Mouse (Mus musculus) limb, embryonic 14.5 days (tissue): ENCODE data around the gene Tmcc3. TPM values are rescaled to one million over a fixed set of nuclear protein-coding genes. Genes with fewer than 3 reads are reported as not detected.

ENCODE experiments used
- ATAC-seq: fragments of 200-750 bp; cut with Nextera tagmentation; 2 replicates; pipeline ENCODE4 v1.8.0; 2017; ENCODE audit warnings: low read depth, moderate number of reproducible peaks, moderate TSS enrichment; ENCODE audit not compliant: low FRiP score
- DNase-seq: peaks from one replicate; pipeline ENCODE4 v3.0.0-alpha.2; 2015; ENCODE audit warnings: low spot score
- H3K27ac ChIP-seq: fragments of 300-500 bp; sonication (generic); replicated peaks from 2 replicates; pipeline ENCODE4 v1.5.1; 2014; ENCODE audit warnings: low read depth, mild to moderate bottlenecking, low read length, moderate library complexity, mixed read lengths
- H3K27me3 ChIP-seq: fragments of 300-500 bp; sonication (generic); 2 replicates; pipeline ENCODE4 v1.6.1; 2014; ENCODE audit warnings: low read length, mixed read lengths; ENCODE audit not compliant: control insufficient read depth, insufficient read depth
- H3K36me3 ChIP-seq: fragments of 300-500 bp; sonication (generic); 2 replicates; pipeline ENCODE4 v1.6.1; 2014; ENCODE audit warnings: mild to moderate bottlenecking, low read length, moderate library complexity, mixed read lengths; ENCODE audit not compliant: control insufficient read depth, insufficient read depth
- H3K4me1 ChIP-seq: fragments of 300-500 bp; sonication (generic); 2 replicates; pipeline ENCODE4 v1.6.1; 2014; ENCODE audit warnings: antibody characterized with exemption, low read length, mixed read lengths; ENCODE audit not compliant: control insufficient read depth, insufficient read depth
- H3K4me2 ChIP-seq: fragments of 300-500 bp; sonication (generic); replicated peaks from 2 replicates; pipeline ENCODE4 v1.6.1; 2014; ENCODE audit warnings: low read depth, mild to moderate bottlenecking, low read length, moderate library complexity; ENCODE audit not compliant: severe bottlenecking
- H3K4me3 ChIP-seq: fragments of 300-500 bp; sonication (generic); replicated peaks from 2 replicates; pipeline ENCODE4 v1.5.1; 2014; ENCODE audit warnings: low read length
- H3K9ac ChIP-seq: fragments of 300-500 bp; sonication (generic); 2 replicates; pipeline ENCODE4 v1.6.1; 2014; ENCODE audit warnings: mild to moderate bottlenecking, low read depth, low read length, moderate library complexity; ENCODE audit not compliant: severe bottlenecking
- H3K9me3 ChIP-seq: fragments of 300-500 bp; sonication (generic); 2 replicates; pipeline ENCODE4 v1.6.1; 2016; ENCODE audit warnings: low read length; ENCODE audit not compliant: control insufficient read depth
- POLR2A ChIP-seq: fragments of 200-500 bp; IDR thresholded peaks from 2 replicates; pipeline ENCODE4 v1.8.0; 2012; ENCODE audit warnings: inconsistent platforms, mild to moderate bottlenecking, moderate library complexity, borderline replicate concordance; ENCODE audit not compliant: insufficient read depth, insufficient read length; ENCODE audit errors: extremely low read depth
- WGBS: fragments of 180-500 bp; shearing (Covaris S2); extraction: QIAGEN DNeasy Blood & Tissue Kit; methylation state at CpG from one replicate; pipeline ENCODE4 v1.1.7; 2014; 5-methylcytosine and 5-hydroxymethylcytosine counted together
- microRNA-seq: library from miRNA; unstranded; fragments of <30 nt; microRNA quantifications from one replicate; pipeline ENCODE4, GENCODE M21; 2016
- polyA plus RNA-seq, 2 experiments: library from polyadenylated mRNA; depleted of rRNA in 1 of 2; stranded (reverse) in 1 of 2; unstranded in 1 of 2; fragments of >200 nt; fragmentation: Nextera tagmentation in 1 of 2; extraction: Ambion mirVana in 1 of 2; gene quantifications; 2 replicates each; pipeline versions ENCODE4 v1.2.1 to v1.2.3; 2012 to 2014

Tmcc3 gene
- polyA plus RNA-seq, 2 experiments, result 10.5 to 18.2 TPM

- H3K4me2 ChIP-seq, result no peak overlapping the region
- H3K36me3 ChIP-seq, result no peaks in the 10 kb centered on the region
- no peak for ATAC-seq
- TF ChIP-seq POLR2A, result no peak
- H3K9me3 ChIP-seq, result no peaks in the 10 kb centered on the region
- H3K27me3 ChIP-seq, result no peaks in the 10 kb centered on the region
- no peak for DNase-seq
- WGBS, result 73% methylated on average over 11 of the region's 11 CpGs
- no peak overlapping the region for H3K4me3 ChIP-seq
- H3K27ac ChIP-seq, result no peak overlapping the region
- no peak overlapping the region for H3K9ac ChIP-seq
- no peaks in the 10 kb centered on the region for H3K4me1 ChIP-seq
Measured at GRCm38 (mm10) chr10:94631541-94632113, 319.9 kb downstream of the Tmcc3 start.

DNA sequence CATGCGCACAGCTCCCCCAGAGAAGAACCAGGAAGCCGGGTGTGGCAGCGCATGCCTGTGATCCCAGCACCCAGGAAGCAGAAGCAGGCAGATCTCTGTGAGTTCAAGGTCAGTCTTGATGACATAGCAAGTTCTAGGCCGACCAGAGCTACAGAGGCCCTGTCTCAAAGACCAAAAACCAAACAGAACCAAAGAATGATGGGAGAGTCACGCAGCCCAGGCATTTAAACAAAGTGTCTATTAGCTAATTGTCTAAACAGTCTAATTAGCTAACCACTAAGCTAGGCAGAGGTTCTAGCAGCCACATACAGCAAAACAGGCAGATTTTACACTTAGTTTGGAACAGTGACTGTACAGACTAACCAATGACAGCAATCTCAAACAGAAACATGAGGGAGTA is 320.5 kb downstream of the Tmcc3 start:
- Histone ChIP-seq H3K9ac (no peak overlapping the region), H3K4me3 (no peak overlapping the region), H3K27me3 (no peaks in the 10 kb centered on the region), H3K27ac (no peak overlapping the region), H3K36me3 (no peaks in the 10 kb centered on the region), H3K4me2 (no peak overlapping the region), H3K4me1 (no peaks in the 10 kb centered on the region), H3K9me3 (no peaks in the 10 kb centered on the region)
- 90% methylated on average over 5 of the region's 5 CpGs for WGBS
- ATAC-seq, result no peak
- no peak for DNase-seq
- TF ChIP-seq POLR2A, result no peak

GRCm38 (mm10) chr10:94638599-94638998 is 326.9 kb downstream of the Tmcc3 start:
- TF ChIP-seq POLR2A, result no peak
- H3K4me1 ChIP-seq, result no peaks in the 10 kb centered on the region
- DNase-seq (no peak), ATAC-seq (no peak)
- no peak overlapping the region for H3K9ac ChIP-seq
- H3K9me3 ChIP-seq, result no peaks in the 10 kb centered on the region
- no peaks in the 10 kb centered on the region for H3K36me3 ChIP-seq
- H3K27ac ChIP-seq, result no peak overlapping the region
- H3K27me3 ChIP-seq, result no peaks in the 10 kb centered on the region
- WGBS, result 89% methylated on average over 5 of the region's 5 CpGs
- H3K4me2 ChIP-seq, result no peak overlapping the region
- H3K4me3 ChIP-seq, result no peak overlapping the region

DNA sequence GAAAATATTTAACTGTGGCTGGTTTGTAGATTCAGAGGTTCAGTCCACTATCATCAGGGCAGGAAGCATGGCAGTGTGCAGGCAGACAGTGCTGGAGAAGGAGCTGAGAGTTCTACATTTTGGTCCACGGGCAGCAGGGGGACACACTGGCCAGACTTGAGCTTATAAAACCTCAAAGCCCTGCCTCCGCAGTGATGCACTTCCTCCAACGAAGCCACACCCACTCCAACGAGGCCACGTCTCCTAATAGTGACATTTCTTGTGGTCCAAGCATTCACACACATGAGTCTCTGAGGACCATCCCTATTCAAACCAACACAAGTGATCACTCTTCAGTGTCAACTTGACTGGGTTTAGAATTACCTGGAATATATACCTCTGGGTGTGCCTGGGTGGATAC is 327.5 kb downstream of the Tmcc3 start:
- TF ChIP-seq POLR2A, result no peak
- Histone ChIP-seq H3K4me2 (no peak overlapping the region), H3K4me1 (no peaks in the 10 kb centered on the region), H3K27ac (no peak overlapping the region), H3K4me3 (no peak overlapping the region), H3K9ac (no peak overlapping the region), H3K36me3 (no peaks in the 10 kb centered on the region), H3K27me3 (no peaks in the 10 kb centered on the region), H3K9me3 (no peaks in the 10 kb centered on the region)
- 81% methylated on average over 5 of the region's 5 CpGs for WGBS
- DNase-seq, result no peak
- ATAC-seq, result no peak

DNA sequence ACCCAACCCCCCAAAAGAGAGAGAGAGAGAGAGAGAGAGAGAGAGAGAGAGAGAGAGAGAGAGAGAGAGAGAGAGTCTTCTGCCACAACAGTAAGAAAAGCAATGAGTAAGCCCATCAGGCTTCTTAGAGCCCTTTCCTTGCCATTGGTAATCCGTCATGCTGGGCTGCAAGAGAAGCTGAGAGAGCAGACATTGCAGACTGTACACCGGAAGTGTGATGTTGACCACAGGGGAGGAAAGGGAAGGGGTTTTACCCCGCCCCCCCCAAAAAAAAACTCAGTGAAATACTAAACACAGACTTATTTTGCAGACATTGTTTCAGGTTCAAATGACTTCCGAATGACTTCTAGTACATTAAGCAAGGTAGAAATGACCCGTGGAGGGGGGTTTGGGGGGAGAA is 328.3 kb downstream of the Tmcc3 start:
- DNase-seq (no peak), ATAC-seq (no peak)
- WGBS, result 63% methylated on average over 5 of the region's 5 CpGs
- no peak overlapping the region for H3K27ac ChIP-seq
- H3K9ac ChIP-seq, result no peak overlapping the region
- no peaks in the 10 kb centered on the region for H3K4me1 ChIP-seq
- no peaks in the 10 kb centered on the region for H3K36me3 ChIP-seq
- H3K9me3 ChIP-seq, result no peaks in the 10 kb centered on the region
- no peak overlapping the region for H3K4me2 ChIP-seq
- H3K27me3 ChIP-seq, result no peaks in the 10 kb centered on the region
- H3K4me3 ChIP-seq, result no peak overlapping the region
- no peak for TF ChIP-seq POLR2A

Small RNAs within 50 kb of the gene (microRNA-seq; reads per million reads assigned to microRNA genes)
- gene Mir7211, result not detected

Other genes starting within 250 kb of the Tmcc3 start
- gene Nr2c1, start 163.9 kb upstream of the Tmcc3 start, polyA plus RNA-seq (2012; rRNA removed), result 11.5 and 13.4 TPM in 2 replicates
- 7.9 and 9.5 TPM in 2 replicates for gene Nr2c1, start 163.9 kb upstream of the Tmcc3 start, polyA plus RNA-seq (2014; fragmentation: Nextera tagmentation; extraction: Ambion mirVana)
- gene Ndufa12, start 113.2 kb upstream of the Tmcc3 start, polyA plus RNA-seq (2012; rRNA removed), result 115 and 198 TPM in 2 replicates
- 349 and 377 TPM in 2 replicates for gene Ndufa12, start 113.2 kb upstream of the Tmcc3 start, polyA plus RNA-seq (2014; fragmentation: Nextera tagmentation; extraction: Ambion mirVana)
- gene Gm4792, start 13.2 kb upstream of the Tmcc3 start, polyA plus RNA-seq (2012; rRNA removed), result 0.26 TPM in 1 of 2 replicates, not detected in the other
- gene Gm4792, start 13.2 kb upstream of the Tmcc3 start, polyA plus RNA-seq (2014; fragmentation: Nextera tagmentation; extraction: Ambion mirVana), result not detected in 2 replicates